Mouse (Mus musculus) adrenal gland, adult 2 months (tissue): ENCODE data around the gene Gsg1l. TPM values are rescaled to one million over a fixed set of nuclear protein-coding genes. Genes with fewer than 3 reads are reported as not detected.

ENCODE experiments used
- DNase-seq: peaks from one replicate; pipeline ENCODE4 v3.0.0; 2021
- polyA plus RNA-seq: library from polyadenylated mRNA; depleted of rRNA; stranded (reverse); fragments of >200 nt; gene quantifications from 2 replicates; pipeline ENCODE4 v1.2.3, GENCODE M21; 2012
- total RNA-seq, 2 experiments: library from RNA; stranded (reverse); gene quantifications; 2 replicates each; pipeline ENCODE4 v1.2.3; 2021

The Gsg1l gene
- total and polyA plus RNA-seq, 3 experiments = 68.8 to 158 (median 110) TPM

- peak; percentile 55 for DNase-seq
These were observed 50.4 kb downstream of the Gsg1l start for GRCm38 (mm10) chr7:126031598-126032364.

DNA sequence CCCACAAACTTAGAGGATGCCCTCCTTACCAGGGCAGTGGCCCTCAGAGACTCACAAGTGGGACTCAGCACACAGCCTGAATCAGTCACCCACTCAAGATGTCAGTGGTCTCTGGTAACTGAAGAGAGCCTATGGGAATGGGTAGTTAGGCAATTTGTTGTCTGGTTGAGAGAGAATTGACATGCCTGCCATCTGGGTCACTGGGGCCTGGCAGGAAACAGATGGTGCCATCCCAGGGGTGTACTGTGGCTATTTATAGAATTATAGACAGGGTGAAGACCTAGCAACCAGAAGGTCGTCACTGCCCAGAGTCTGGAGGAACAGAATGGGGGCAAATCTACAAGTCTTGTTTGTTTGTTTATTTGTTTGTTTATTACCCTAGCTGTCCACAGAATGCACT, 54.8 kb downstream of the Gsg1l start:
- DNase-seq = no peak

- DNase-seq = no peak
These were observed 55.6 kb downstream of the Gsg1l start for GRCm38 (mm10) chr7:126026600-126026999.

GRCm38 (mm10) chr7:126019966-126020365, 62.2 kb downstream of the Gsg1l start:
- no peak for DNase-seq

DNA sequence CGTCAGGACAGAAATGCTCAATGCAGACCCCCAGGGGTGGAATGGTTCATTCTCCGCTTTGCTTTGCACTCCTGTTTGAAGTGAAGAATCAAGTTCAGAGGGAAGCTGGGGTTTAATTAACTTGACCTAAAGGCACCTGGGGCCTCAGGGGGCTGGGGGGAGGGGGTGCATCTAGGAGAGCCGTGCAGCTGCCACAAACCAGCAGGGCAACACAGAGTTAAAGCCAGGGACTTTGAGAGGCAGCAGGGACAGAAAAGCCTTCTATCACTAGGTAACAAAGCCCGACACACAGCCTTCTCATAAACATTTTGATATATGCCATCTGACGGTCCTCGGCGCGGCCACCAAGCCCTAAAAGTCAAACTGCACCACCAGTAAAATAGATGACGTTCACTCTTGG, 62.9 kb downstream of the Gsg1l start:
- no peak for DNase-seq

GRCm38 (mm10) chr7:126017455-126017854, 64.8 kb downstream of the Gsg1l start:
- DNase-seq = no peak

DNA sequence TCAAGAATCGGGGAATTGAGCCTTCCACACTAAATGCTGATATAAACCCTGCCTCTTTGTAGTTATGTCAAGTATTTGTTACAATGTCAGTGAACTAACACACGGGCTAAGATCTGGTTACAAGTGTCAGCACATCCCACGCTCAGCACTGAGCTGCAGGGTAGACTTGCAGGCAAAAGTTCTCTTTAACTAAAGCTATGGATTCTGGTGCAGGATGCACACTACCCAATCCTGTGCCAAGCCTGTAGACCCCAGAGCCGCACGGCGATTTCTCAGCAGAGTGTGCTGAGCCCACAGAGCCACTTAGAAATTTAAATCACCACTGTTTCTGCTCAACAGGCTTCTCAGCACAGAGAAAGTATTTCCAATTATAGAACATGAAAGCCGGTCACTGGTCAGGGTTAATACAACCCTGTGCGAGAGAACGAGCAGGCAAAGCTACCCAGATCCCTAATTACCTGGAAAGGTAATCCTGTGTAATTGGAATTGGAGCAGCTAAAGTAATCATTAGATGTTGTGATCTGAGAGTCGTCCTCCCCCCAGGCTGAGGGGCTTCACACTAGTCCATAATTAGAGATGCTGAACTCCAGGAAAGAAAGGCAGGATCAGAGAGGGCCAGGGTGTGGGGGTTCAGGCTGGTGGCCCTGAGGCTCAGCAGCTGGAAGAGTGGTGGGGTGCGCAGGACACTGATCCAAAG, 69.7 kb downstream of the Gsg1l start:
- DNase-seq = no peak

DNA sequence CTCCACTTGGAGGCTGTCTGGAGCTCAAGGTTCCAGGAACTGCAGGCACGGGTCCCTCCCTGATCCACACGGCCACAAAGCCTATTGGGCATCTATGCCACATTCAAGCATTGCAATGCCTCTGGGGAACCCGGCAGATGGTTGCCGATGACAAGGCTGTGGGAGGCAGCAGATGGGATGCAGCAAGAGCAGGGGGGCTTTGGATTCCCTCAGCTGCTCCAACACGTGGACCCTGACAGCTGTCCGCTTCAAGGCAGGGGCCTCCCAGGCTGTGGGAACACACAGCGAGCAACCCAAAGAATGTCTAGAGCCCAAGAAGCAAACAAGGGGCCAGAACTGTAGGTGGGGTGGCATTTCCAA, 73.4 kb downstream of the Gsg1l start:
- DNase-seq = no peak

- DNase-seq = no peak
These were observed 73.9 kb downstream of the Gsg1l start for GRCm38 (mm10) chr7:126008139-126008788.

DNA sequence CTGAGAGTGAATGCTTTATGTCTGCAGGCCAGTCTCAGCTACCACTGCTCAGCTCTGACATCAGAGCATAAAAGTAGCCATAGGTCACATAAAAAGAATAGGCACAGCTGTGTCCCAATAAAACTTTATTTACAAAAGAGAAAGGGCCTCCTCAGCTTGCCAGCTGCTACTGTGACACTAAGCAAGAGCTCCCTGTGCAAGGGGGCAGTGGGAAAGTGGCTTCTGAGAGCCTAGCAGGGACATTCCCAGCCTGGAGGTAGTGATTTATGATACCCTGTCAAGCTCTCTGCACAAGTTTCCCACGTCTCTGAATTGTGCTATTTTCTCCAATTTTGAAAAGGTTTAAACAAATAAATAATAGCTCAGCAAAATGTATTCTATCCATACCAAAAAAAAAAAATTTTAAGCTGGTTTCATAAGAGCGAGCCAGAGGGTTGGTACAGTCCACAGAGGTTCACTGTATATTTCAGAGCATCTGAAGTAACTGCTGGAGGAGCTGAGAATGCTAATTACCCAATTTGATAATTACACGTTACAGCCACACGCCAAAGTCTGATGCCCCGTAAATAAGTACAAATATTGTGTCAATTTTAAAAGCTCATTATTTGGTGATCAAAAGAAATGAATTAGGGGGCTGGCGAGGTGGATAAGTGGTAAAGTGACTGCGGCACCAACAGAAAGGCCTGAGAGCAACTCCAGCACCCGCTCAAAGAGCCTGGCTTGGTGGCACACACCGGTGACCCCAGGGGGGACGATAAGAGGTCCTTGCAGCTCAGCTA, 74.9 kb downstream of the Gsg1l start:
- no peak for DNase-seq

DNA sequence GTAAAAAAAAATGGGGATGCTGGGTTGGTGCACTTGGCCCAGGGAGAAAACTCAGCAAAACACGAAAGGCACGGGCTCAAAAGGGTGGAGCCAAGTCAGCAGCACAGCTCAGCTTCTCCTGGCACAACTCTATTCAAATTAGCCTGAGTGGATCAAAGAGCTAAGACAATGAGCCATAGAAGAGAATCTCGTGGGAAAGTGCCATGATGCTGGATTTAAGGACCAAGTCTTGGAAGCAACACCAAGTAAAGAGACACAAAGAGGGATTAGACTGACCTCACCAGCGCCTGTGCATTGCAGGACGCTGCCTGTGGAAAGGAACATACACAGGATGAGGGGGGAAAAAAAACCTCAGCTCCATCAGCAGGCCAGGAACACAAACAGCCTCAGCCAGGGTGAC, 76.9 kb downstream of the Gsg1l start:
- no peak for DNase-seq

GRCm38 (mm10) chr7:126001683-126002082, 80.5 kb downstream of the Gsg1l start:
- DNase-seq = no peak

- no peak for DNase-seq
These were observed 82.3 kb downstream of the Gsg1l start for GRCm38 (mm10) chr7:125999921-126000320.

- no peak for DNase-seq
These were observed 86.1 kb downstream of the Gsg1l start for GRCm38 (mm10) chr7:125996151-125996550.

- no peak for DNase-seq
These were observed 89.8 kb downstream of the Gsg1l start for GRCm38 (mm10) chr7:125992356-125992891.

DNA sequence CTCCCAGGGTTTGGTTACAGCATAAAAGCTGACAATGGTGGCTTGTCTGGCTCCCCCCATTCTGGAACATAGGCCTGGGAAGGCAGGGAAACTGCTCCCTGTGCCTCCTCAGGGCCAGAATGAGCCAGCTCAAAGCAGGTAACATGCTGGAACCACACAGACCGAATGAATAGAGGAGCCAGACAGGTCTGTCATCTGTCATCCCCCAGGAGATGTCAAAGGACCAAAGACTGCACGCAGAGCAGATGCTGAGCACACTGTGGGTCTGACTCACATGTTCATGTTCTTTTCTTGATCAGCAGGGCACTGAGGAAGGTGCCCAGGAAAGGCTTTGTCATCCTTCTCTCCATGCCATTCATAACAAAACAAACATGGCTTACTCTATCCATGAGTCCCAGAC, 90.4 kb downstream of the Gsg1l start:
- no peak for DNase-seq

DNA sequence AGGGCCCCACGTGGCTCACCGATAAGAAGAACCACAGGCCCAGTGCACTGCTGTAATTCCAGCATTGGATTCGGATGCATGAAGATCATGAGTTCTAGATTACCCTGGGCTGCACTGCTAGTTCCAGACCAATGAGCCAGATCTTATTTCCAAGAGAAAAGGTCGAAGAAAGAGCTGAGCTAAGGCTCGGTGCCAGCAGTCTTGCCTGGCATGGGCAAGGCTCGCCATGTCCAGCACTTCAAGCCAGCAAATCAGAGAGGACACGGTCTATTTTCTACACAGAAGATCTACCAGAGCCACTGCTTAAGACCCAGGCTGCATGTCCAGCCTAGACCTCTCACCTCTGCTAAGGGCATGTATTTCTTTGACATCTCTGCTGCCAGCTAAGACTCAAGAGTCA, 92.2 kb downstream of the Gsg1l start:
- no peak for DNase-seq

DNA sequence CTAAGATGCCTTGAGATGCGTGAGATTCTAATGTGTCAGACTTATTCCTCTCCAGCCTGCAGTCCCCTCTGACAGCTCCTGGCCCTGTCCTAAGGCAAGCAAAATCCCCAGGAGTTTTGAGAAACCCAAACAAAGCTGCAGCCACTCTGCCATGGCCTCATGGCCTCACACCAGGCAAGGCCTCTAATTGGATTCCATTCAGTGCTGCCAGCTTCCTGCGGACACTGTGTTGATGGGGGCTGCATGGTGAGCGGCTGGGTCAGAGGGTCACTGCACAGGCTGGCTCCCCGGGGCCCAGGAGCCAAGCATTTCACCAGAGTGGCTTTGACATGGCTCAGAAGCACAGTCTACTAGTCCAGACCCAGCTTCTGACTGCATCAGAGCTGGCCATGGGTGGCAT, 92.7 kb downstream of the Gsg1l start:
- DNase-seq = no peak

DNA sequence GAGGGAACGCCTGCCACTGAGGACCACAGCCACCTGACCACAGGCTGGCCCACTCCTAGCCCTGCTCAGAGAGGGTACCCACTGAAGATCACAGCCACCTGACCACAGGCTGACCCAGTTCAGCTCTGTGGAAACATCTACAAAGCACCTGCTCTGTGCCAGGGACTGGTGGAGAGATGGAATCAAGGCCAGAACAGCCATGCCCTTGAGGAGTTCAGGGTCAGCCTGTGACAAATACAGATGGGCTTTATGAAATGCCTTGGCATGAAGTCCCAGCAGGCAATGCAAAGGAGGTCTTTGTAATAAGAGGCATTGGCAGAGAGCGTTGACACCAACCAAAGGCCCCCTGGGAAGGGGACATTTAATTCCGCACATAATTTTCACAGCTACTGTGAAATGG, 93.9 kb downstream of the Gsg1l start:
- DNase-seq = peak; percentile 87

GRCm38 (mm10) chr7:125987117-125987516, 95.1 kb downstream of the Gsg1l start:
- no peak for DNase-seq

DNA sequence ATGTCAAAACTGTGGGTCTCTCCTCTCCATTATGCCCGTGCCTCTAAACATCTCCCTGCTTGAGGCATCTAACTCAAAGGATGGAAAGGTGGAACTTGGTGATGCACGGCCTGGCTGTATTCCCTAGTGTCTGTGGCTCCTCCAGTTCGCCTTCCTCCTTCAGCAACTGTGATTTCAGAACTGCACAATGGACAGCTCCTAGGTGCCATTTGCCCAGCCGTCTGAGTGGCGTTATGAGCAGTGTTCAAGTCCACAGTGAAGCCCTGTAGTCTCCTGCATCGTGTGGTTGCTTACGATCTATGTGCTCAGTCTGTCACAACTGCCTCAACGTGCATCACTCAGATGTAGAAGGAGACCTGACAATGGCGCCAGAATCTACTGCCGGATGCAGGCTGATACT, 96.6 kb downstream of the Gsg1l start:
- DNase-seq = no peak
